Mouse (Mus musculus) intestine, embryonic 15.5 days (tissue): ENCODE results near the gene Nwd2. TPM values are rescaled to one million over a fixed set of nuclear protein-coding genes. Genes with fewer than 3 reads are reported as not detected.

Experiments used
- ATAC-seq: fragments of 200-750 bp; cut with Nextera tagmentation; 2 replicates; pipeline ENCODE4 v1.8.0; 2017; ENCODE audit warnings: moderate TSS enrichment, moderate library complexity
- H3K27ac ChIP-seq: fragments of 300-500 bp; sonication (generic); 2 replicates; pipeline ENCODE4 v1.5.1; 2015; ENCODE audit warnings: mild to moderate bottlenecking, inconsistent platforms
- H3K27me3 ChIP-seq: fragments of 300-500 bp; sonication (generic); replicated peaks from 2 replicates; pipeline ENCODE4 v1.6.1; 2015; ENCODE audit warnings: inconsistent platforms
- H3K36me3 ChIP-seq: fragments of 300-500 bp; sonication (generic); 2 replicates; pipeline ENCODE4 v1.6.1; 2015; ENCODE audit warnings: inconsistent platforms
- H3K4me1 ChIP-seq: fragments of 300-500 bp; sonication (generic); replicated peaks from 2 replicates; pipeline ENCODE4 v1.6.1; 2015; ENCODE audit warnings: inconsistent platforms
- H3K4me2 ChIP-seq: fragments of 300-500 bp; sonication (generic); replicated peaks from 2 replicates; pipeline ENCODE4 v1.6.1; 2015; ENCODE audit warnings: mild to moderate bottlenecking, inconsistent platforms
- H3K4me3 ChIP-seq: fragments of 300-500 bp; sonication (generic); replicated peaks from 2 replicates; pipeline ENCODE4 v1.5.1; 2015; ENCODE audit warnings: inconsistent platforms
- H3K9ac ChIP-seq: fragments of 300-500 bp; sonication (generic); 2 replicates; pipeline ENCODE4 v1.6.1; 2015; ENCODE audit warnings: inconsistent platforms
- H3K9me3 ChIP-seq: fragments of 300-500 bp; sonication (generic); 2 replicates; pipeline ENCODE4 v1.6.1; 2016; ENCODE audit warnings: inconsistent platforms
- WGBS: fragments of 180-500 bp; shearing (Covaris S2); methylation state at CpG from one replicate; pipeline ENCODE4 v1.1.7; 2015; 5-methylcytosine and 5-hydroxymethylcytosine counted together
- polyA plus RNA-seq: library from polyadenylated mRNA; unstranded; fragments of >200 nt; fragmentation: Nextera tagmentation; extraction: Ambion mirVana; gene quantifications from 2 replicates; pipeline ENCODE4 v1.2.1, GENCODE M21; 2015

Gene Nwd2
- polyA plus RNA-seq, 1 experiment from 2014 or later = 0.30 TPM

- Histone ChIP-seq H3K36me3 (no peaks in the 10 kb centered on the region), H3K4me1 (no peaks in the 10 kb centered on the region), H3K9me3 (no peaks in the 10 kb centered on the region), H3K4me3 (no peak overlapping the region), H3K27ac (no peak overlapping the region), H3K4me2 (no peak overlapping the region), H3K9ac (no peak overlapping the region), H3K27me3 (no peaks in the 10 kb centered on the region)
- WGBS = 68% methylated on average over 8 of the region's 8 CpGs
- ATAC-seq = no peak
These were observed 118.6 kb downstream of the Nwd2 start for GRCm38 (mm10) chr5:63767464-63767863.

GRCm38 (mm10) chr5:63768220-63768619 lies 119.3 kb downstream of the Nwd2 start:
- Histone ChIP-seq H3K9me3 (no peaks in the 10 kb centered on the region), H3K9ac (no peak overlapping the region), H3K4me3 (no peak overlapping the region), H3K27ac (no peak overlapping the region), H3K4me1 (no peaks in the 10 kb centered on the region), H3K4me2 (no peak overlapping the region), H3K27me3 (no peaks in the 10 kb centered on the region), H3K36me3 (no peaks in the 10 kb centered on the region)
- 75% methylated on average over 4 of the region's 4 CpGs for WGBS
- ATAC-seq = no peak

- Histone ChIP-seq H3K4me2 (no peak overlapping the region), H3K36me3 (no peaks in the 10 kb centered on the region), H3K4me3 (no peak overlapping the region), H3K27ac (no peak overlapping the region), H3K27me3 (no peaks in the 10 kb centered on the region), H3K9me3 (no peaks in the 10 kb centered on the region), H3K4me1 (no peaks in the 10 kb centered on the region), H3K9ac (no peak overlapping the region)
- ATAC-seq = no peak
- 82% methylated on average over 2 of the region's 2 CpGs for WGBS
These were observed 124.1 kb downstream of the Nwd2 start for GRCm38 (mm10) chr5:63772971-63773370.

GRCm38 (mm10) chr5:63773603-63774002 lies 124.7 kb downstream of the Nwd2 start:
- no peak overlapping the region for H3K9ac ChIP-seq
- no peaks in the 10 kb centered on the region for H3K36me3 ChIP-seq
- no peak for ATAC-seq
- no peak overlapping the region for H3K4me2 ChIP-seq
- no peak overlapping the region for H3K4me3 ChIP-seq
- no peaks in the 10 kb centered on the region for H3K27me3 ChIP-seq
- 50% methylated on average over 1 of the region's 1 CpGs for WGBS
- H3K9me3 ChIP-seq = no peaks in the 10 kb centered on the region
- H3K27ac ChIP-seq = no peak overlapping the region
- no peaks in the 10 kb centered on the region for H3K4me1 ChIP-seq

GRCm38 (mm10) chr5:63788156-63788826 lies 139.4 kb downstream of the Nwd2 start:
- Histone ChIP-seq H3K4me1 (no peaks in the 10 kb centered on the region), H3K9ac (no peak overlapping the region), H3K4me3 (no peak overlapping the region), H3K9me3 (no peaks in the 10 kb centered on the region), H3K27me3 (no peaks in the 10 kb centered on the region), H3K27ac (no peak overlapping the region), H3K36me3 (no peaks in the 10 kb centered on the region), H3K4me2 (no peak overlapping the region)
- ATAC-seq = 0 out of 2 replicates have a peak, but pooled peaks have one; percentile 45
- 78% methylated on average over 10 of the region's 10 CpGs for WGBS

GRCm38 (mm10) chr5:63811819-63812508 lies 163.1 kb downstream of the Nwd2 start, which contains the start of gene 0610040J01Rik:
0610040J01Rik (plus strand) TSS chr5:63812363.
- no peaks in the 10 kb centered on the region for H3K27me3 ChIP-seq
- peak; percentile 92 for ATAC-seq
- H3K9ac ChIP-seq = peak within 1 kb of the TSS; percentile 51
- no peaks in the 10 kb centered on the region for H3K36me3 ChIP-seq
- H3K4me1 ChIP-seq = no peaks in the 10 kb centered on the region
- no peaks in the 10 kb centered on the region for H3K9me3 ChIP-seq
- peak within 1 kb of the TSS; percentile 22 for H3K27ac ChIP-seq
- WGBS = 2% methylated on average over 42 of the region's 42 CpGs
- peak within 1 kb of the TSS; percentile 95 for H3K4me2 ChIP-seq
- peak within 1 kb of the TSS; percentile 52 for H3K4me3 ChIP-seq

- Histone ChIP-seq H3K9ac (peak overlapping the region; percentile 51), H3K4me3 (peak overlapping the region; percentile 52), H3K27ac (peak overlapping the region; percentile 22), H3K9me3 (no peaks in the 10 kb centered on the region), H3K36me3 (no peaks in the 10 kb centered on the region), H3K4me1 (0 out of 2 replicates have a peak, but pooled peaks cover 2% of the 10 kb centered on the region), H3K27me3 (no peaks in the 10 kb centered on the region), H3K4me2 (peak overlapping the region; percentile 95)
- ATAC-seq = no peak
- whole genome bisulfite sequencing = under 1% methylated on average over 26 of the region's 26 CpGs
These were observed 163.6 kb downstream of the Nwd2 start for GRCm38 (mm10) chr5:63812509-63812865.

GRCm38 (mm10) chr5:63816643-63817042 lies 167.7 kb downstream of the Nwd2 start:
- no peak overlapping the region for H3K4me2 ChIP-seq
- no peaks in the 10 kb centered on the region for H3K36me3 ChIP-seq
- no peak overlapping the region for H3K9ac ChIP-seq
- no peaks in the 10 kb centered on the region for H3K27me3 ChIP-seq
- 64% methylated on average over 7 of the region's 7 CpGs for WGBS
- H3K9me3 ChIP-seq = no peaks in the 10 kb centered on the region
- H3K27ac ChIP-seq = no peak overlapping the region
- peak; percentile 70 for ATAC-seq
- H3K4me3 ChIP-seq = no peak overlapping the region
- 0 out of 2 replicates have a peak, but pooled peaks cover 8% of the 10 kb centered on the region for H3K4me1 ChIP-seq

- 54% methylated on average over 5 of the region's 5 CpGs for WGBS
- Histone ChIP-seq H3K9me3 (no peaks in the 10 kb centered on the region), H3K36me3 (no peaks in the 10 kb centered on the region), H3K27ac (0 out of 2 replicates have a peak overlapping the region, but pooled peaks have one; percentile 54), H3K4me3 (no peak overlapping the region), H3K9ac (no peak overlapping the region), H3K27me3 (no peaks in the 10 kb centered on the region), H3K4me1 (0 out of 2 replicates have a peak, but pooled peaks cover 12% of the 10 kb centered on the region), H3K4me2 (no peak overlapping the region)
- peak; percentile 34 for ATAC-seq
These were observed 168.4 kb downstream of the Nwd2 start for GRCm38 (mm10) chr5:63817270-63817669.

GRCm38 (mm10) chr5:63818975-63819374 lies 170.1 kb downstream of the Nwd2 start:
- 0 out of 2 replicates have a peak overlapping the region, but pooled peaks have one; percentile 60 for H3K27ac ChIP-seq
- H3K9ac ChIP-seq = no peak overlapping the region
- no peak for ATAC-seq
- H3K4me2 ChIP-seq = no peak overlapping the region
- H3K9me3 ChIP-seq = no peaks in the 10 kb centered on the region
- no peak overlapping the region for H3K4me3 ChIP-seq
- no peaks in the 10 kb centered on the region for H3K27me3 ChIP-seq
- no peaks in the 10 kb centered on the region for H3K36me3 ChIP-seq
- WGBS = 20% methylated on average over 4 of the region's 4 CpGs
- H3K4me1 ChIP-seq = 0 out of 2 replicates have a peak, but pooled peaks cover 15% of the 10 kb centered on the region

- Histone ChIP-seq H3K4me3 (no peak overlapping the region), H3K9ac (no peak overlapping the region), H3K36me3 (no peaks in the 10 kb centered on the region), H3K4me1 (0 out of 2 replicates have a peak, but pooled peaks cover 15% of the 10 kb centered on the region), H3K27ac (no peak overlapping the region), H3K9me3 (no peaks in the 10 kb centered on the region), H3K4me2 (no peak overlapping the region), H3K27me3 (no peaks in the 10 kb centered on the region)
- WGBS = 60% methylated on average over 6 of the region's 6 CpGs
- ATAC-seq = no peak
These were observed 170.6 kb downstream of the Nwd2 start for GRCm38 (mm10) chr5:63819519-63819918.

GRCm38 (mm10) chr5:63821176-63821575 lies 172.3 kb downstream of the Nwd2 start:
- Histone ChIP-seq H3K9ac (no peak overlapping the region), H3K4me3 (no peak overlapping the region), H3K27me3 (no peaks in the 10 kb centered on the region), H3K4me1 (0 out of 2 replicates have a peak, but pooled peaks cover 20% of the 10 kb centered on the region), H3K27ac (no peak overlapping the region), H3K9me3 (no peaks in the 10 kb centered on the region), H3K4me2 (no peak overlapping the region), H3K36me3 (no peaks in the 10 kb centered on the region)
- ATAC-seq = no peak
- 85% methylated on average over 5 of the region's 5 CpGs for WGBS
